Mouse (Mus musculus): Measurements from ENCODE around the gene Acot4. TPM values are rescaled to one million over a fixed set of nuclear protein-coding genes. Genes with fewer than 3 reads are reported as not detected.
"Not testable (repeated sequence)": the region's sequence is repeated elsewhere in the genome, so short reads cannot be mapped to it uniquely, and the experiment has no call there.

Gene Acot4
- polyA plus RNA-seq, 1 experiment from 2014 or later: 0.11 TPM

DNA sequence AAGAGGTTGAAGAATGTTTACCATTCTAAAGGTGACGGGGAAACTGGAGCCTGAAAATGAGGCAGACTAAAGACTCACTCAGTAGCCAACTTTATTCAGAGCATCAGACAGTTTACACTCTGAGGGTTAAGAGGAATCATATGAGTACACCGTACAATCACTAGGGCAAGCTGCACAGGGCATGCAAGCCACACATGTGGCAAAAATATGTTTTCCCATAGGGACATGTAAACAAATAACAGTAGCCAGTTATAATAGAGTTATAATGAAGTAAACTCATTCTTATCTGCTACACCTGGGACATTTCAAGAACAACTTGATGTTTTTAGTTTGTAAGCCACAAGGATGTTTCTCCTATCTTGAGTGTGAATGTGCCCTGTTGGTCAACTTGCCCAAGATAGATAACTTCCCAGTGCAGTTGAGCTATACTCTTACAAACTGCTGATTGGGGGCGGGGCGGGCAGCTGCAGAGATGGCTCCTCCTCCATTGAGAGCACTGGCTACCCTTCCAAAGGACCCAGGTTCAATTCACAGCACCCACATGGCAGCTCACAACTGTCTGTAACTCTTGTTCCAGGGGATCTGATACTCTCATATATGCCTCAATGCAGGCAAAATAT, 39.3 kb downstream of the Acot4 start:
- Histone ChIP-seq H3K4me3 (ENCODE audit: inconsistent target) (no peak overlapping the region), H3K79me2 (ENCODE audit: inconsistent target) (no peaks in the 10 kb centered on the region), H3K27ac (no peak overlapping the region), H3K36me3 (ENCODE audit: inconsistent target) (no peaks in the 10 kb centered on the region)
- 98% methylated on average over 4 of the region's 4 CpGs for WGBS (ENCODE audit: missing documents)

DNA sequence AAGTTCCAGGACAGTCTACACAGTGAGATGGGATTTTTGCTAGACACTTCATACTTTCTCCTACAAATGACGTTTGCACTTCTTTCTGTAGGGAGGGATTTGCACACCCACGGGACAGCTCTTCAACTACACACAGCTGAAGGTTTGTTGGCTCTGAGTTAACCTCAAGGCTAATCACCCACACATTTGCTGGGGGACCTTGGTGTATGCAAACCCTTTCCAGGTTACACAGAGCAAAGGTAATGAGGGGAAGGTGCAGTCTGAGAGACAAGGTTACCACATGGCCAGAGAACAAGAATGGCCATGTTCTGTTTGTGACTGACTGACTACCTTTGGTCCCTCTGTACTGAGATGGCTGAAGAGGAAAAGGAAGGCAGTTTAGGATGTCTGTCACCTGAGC, 45.7 kb downstream of the Acot4 start:
- Histone ChIP-seq H3K27ac (no peak overlapping the region), H3K79me2 (ENCODE audit: inconsistent target) (no peaks in the 10 kb centered on the region), H3K36me3 (ENCODE audit: inconsistent target) (no peaks in the 10 kb centered on the region), H3K4me3 (ENCODE audit: inconsistent target) (no peak overlapping the region)
- 94% methylated on average over 2 of the region's 2 CpGs for WGBS (ENCODE audit: missing documents)

DNA sequence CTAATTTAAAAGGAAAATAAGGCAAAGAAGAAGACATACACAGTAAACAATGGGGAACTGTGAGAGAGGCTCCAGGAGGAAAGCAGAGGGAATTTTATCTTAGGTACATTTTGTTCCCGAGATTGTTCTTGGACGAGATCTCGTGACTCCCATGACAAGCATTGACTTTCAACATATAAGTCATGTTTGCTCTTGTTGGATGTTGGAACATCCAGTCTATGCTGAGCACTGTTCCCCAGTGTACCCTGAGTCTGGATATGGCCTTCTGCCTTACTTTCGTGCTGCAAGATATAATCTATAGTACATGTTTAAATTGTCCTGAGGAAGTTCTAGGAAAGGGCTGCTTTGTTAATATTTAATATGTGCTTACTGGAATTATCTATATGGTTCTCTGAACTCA, 46.4 kb downstream of the Acot4 start:
- WGBS (ENCODE audit: missing documents): 89% methylated on average over 4 of the region's 4 CpGs
- H3K27ac ChIP-seq: no peak overlapping the region
- no peak overlapping the region for H3K4me3 ChIP-seq (ENCODE audit: inconsistent target)
- no peaks in the 10 kb centered on the region for H3K79me2 ChIP-seq (ENCODE audit: inconsistent target)
- H3K36me3 ChIP-seq (ENCODE audit: inconsistent target): no peaks in the 10 kb centered on the region

DNA sequence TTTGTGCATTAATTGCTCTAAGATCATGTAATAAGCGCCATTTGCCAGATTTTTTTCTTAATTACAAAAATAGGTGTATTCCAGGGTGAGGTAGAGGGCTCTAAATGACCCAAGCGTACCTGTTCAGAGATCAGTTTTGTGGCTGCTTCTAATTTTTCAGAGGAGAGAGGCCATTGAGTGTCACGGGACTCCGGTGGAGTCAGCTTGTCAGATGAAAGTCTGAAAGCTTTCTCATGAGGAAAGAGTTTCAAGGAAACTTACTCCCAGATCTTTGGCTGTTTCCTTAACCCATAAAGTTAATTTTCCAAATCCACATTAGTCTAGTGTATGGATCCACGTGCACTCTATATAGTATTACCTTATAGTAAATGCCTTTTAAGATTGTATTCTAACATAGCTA, 56.5 kb downstream of the Acot4 start:
- H3K79me2 ChIP-seq (ENCODE audit: inconsistent target); H3K27ac ChIP-seq; H3K4me3 ChIP-seq (ENCODE audit: inconsistent target); H3K36me3 ChIP-seq (ENCODE audit: inconsistent target): not testable (repeated sequence)
- WGBS (ENCODE audit: missing documents): 88% methylated on average over 5 of the region's 5 CpGs

Other genes with a start within 250 kb of the Acot4 start
- gene Numb, start 116.4 kb upstream of the Acot4 start, polyA plus RNA-seq (2018): 32.8 to 57.9 TPM (median 47.1 TPM) in 3 replicates
- gene Riox1, start 87.8 kb upstream of the Acot4 start, polyA plus RNA-seq (2018): 3.4 to 15.2 TPM (median 7.3 TPM) in 3 replicates
- gene Heatr4, start 53.5 kb upstream of the Acot4 start, polyA plus RNA-seq (2018): not detected in 3 replicates
- 9.4 to 14.1 TPM (median 11.7 TPM) in 3 replicates for gene Acot2, start 50.5 kb upstream of the Acot4 start, polyA plus RNA-seq (2018)
- 1.9 to 4.4 TPM (median 3.0 TPM) in 3 replicates for gene Acot1, start 28.9 kb upstream of the Acot4 start, polyA plus RNA-seq (2018)
- not detected in 3 replicates for gene Gm49366, start 556 bp downstream of the Acot4 start, polyA plus RNA-seq (2018)
- not detected in 3 replicates for gene Acot3, start 13.8 kb downstream of the Acot4 start, polyA plus RNA-seq (2018)
- gene Acot5, start 30.9 kb downstream of the Acot4 start, polyA plus RNA-seq (2018): not detected in 3 replicates
- gene Acot6, start 62.3 kb downstream of the Acot4 start, polyA plus RNA-seq (2018): 0.25 to 1.5 TPM (median 0.76 TPM) in 3 replicates
- gene Dnal1, start 76.0 kb downstream of the Acot4 start, polyA plus RNA-seq (2018): 1.2 to 2.2 TPM (median 1.7 TPM) in 3 replicates
- gene Pnma1, start 110.1 kb downstream of the Acot4 start, polyA plus RNA-seq (2018): 0.13 to 0.29 TPM (median 0.20 TPM) in 3 replicates
- 11.0 to 13.7 TPM (median 13.5 TPM) in 3 replicates for gene Elmsan1, start 180.5 kb downstream of the Acot4 start, polyA plus RNA-seq (2018)
- 38.2 to 43.3 TPM (median 40.5 TPM) in 3 replicates for gene Ptgr2, start 246.9 kb downstream of the Acot4 start, polyA plus RNA-seq (2018)

All from macrophage (primary cell).